Mouse (Mus musculus) heart, postnatal 4 days (tissue): ENCODE measurements around the gene Ryr1. TPM values are rescaled to one million over a fixed set of nuclear protein-coding genes. Genes with fewer than 3 reads are reported as not detected.
"Not testable (repeated sequence)": the region's sequence is repeated elsewhere in the genome, so short reads cannot be mapped to it uniquely, and the experiment has no call there.

Experiments
- DNase-seq: peaks from one replicate; pipeline ENCODE4 v3.0.0; 2021
- total RNA-seq, 2 experiments: library from RNA; stranded (reverse); gene quantifications; 2 replicates each; pipeline ENCODE4 v1.2.3; 2021

The Ryr1 gene
- total RNA-seq, 2 experiments from 2014 or later, result 0.10 to 0.88 TPM

DNA sequence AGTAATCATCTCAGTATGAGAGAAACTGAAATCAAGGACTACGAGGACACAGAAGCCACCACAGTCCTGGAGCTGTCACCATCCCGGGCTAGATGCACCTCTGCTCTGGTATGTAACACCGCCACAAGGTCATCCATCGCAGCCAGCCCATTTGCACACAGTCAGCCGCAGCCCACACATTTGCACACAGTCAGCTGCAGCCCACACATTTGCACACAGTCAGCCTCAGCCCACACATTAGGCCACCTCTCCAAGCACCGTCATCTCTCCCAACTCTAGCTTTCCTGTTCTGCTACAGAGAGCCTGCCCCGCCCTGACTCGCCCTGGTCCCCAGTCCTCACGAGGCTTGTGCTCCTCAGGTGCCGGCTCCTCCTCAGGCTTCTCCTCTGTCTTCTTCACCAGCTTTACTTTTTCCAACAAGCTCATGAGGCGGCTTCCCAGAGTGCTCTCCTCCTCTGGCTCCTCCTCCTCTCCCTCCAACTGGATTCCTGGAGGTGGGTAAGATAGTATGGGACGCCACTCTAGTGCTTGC lies 45.5 kb downstream of the Ryr1 start:
- DNase-seq, result no peak

DNA sequence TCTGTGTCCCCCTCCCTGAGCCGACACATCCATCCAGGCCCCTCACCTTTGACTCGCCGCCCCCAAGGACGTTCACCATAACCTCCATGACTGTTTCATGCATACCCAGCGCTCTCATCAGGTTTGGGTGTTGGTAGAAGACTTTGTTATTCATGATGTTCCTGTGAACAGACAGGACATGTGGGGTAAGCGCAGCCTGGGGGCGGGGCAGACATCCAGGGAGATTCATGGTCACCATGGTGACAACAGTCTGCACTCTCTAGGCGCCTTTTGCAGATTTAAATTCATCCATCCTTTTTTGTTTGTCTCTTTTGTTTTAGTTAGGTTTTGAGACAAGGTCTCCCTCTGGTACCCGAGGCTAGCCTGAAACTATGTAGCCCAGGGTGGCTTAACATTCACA lies 48.0 kb downstream of the Ryr1 start:
- DNase-seq, result no peak

DNA sequence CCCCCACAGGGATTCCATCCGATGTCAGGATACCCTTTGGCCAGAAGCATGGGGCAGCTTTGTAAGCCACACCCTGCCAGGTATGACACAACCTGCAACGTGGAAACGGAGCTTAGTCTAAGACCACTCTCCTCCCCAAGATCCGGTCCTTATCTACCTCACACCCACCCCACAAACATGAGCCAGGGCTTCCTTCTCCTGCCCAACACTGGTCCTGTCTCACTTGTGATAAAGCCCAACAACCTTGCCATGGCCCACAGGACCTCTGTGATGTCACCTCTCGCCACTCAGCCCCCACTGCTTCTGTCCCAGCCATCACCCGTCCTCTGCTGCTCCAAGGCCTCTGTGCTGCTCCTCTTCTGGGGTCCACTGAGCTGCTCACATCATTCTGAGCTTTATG lies 49.8 kb downstream of the Ryr1 start:
- no peak for DNase-seq

DNA sequence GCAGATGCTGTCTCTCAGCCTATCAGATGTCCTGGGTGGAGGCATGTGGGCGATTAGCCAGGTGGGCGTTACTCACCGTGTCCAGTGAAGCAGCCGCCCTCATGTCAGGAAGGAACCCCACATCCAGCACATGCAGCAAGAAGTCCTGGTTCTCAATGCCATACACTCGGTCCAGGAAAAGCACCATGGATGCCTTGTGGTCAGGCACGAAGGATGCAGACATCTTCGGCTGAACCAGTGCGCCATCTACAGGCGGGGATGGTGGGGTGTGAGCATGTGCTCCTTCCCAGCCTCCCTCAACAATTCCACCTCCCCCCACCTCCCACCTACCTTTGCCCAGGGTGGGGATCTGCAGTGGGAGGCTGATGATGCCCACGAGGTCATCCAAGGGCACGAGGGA lies 52.3 kb downstream of the Ryr1 start:
- DNase-seq, result peak; percentile 24

DNA sequence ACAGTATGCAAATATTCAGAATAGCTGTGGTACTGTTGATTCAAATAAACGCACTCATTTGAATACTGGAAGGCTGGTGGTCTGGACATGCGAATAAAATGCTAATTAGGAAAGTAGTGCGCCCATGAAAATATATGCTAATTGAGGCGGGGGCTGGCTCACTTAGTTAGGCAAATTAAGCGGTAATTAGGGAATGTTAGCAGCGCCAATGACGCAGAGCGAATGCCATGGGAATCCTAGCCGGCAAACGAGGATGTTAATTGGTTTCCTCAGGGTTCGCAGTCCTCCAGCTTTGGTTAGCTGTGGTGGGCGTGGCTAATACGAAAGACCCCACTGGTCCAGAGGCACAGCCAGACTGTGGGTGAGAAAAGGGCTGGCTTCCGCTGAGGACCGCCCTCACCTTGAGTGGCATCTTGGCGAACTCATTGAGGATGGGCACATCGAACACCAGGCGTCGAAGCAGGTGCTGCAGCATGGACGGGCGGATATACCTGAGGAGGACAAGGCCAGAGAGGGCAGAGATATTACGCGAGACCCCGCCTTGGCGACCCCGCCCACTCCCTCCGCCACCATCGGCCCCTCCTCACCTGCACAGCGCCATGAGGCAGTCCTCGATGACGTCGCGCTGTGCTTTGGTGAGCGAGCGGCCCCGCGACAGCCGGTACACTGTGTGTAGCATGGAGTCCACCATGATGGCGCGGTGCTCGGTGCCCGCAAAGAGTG lies 53.6 kb downstream of the Ryr1 start:
- DNase-seq, result no peak

DNA sequence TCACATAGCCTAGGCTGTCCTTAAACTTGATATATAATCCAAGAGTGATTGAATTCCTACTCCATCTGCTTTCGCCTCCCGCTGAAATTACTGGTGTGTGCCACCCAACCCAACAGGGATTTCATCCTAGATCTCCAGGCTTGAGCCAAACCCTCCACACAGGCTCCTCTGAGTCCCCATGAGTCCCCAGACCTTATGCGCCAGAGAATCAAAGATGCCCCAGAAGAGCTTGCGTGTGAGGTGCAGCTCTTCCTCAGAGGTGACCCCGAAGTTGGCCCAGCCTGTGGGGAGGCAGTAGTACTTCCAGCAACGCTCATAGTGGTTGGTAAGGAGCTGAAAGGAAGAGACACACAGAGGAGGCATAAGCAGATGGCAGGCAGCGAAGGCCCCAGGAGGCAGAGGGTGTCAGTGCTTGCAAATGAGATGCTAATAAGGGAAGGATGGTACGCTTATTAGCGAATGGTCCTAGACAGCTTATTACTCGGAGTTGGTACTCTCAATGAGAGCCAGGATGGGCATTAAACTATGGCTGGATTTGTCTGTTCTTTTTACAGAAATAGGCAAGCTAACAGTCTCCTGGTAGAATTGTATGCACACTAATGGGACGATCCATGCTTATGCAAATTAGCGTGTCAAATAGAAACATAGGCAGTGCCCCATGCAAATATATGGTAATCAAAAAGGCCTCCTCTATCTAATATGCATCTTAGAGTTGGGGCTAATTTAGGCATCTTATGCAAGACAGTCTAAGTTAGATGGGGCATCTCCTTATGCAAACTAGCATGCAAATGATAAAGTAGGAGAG lies 54.4 kb downstream of the Ryr1 start:
- DNase-seq, result no peak

DNA sequence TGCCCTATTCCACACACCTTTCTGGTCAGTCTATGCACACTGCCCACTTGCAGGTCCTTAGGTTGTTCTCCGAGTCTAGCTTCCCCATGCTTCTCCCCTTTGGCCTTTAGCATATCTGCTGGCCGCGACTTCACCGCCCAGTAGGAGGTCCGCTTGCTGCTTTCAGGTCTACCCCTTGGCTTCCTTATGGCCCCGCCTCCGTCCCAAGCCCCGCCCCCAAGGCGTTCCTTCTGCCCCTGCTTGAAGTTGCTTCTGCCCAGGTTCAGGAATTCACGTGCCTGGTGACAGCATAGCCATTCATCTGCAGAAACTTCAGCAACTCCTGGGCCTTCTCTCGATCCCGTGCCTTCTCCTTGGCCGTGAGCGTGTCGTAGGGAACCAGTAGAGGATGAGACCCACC lies 57.2 kb downstream of the Ryr1 start:
- peak; percentile 33 for DNase-seq

DNA sequence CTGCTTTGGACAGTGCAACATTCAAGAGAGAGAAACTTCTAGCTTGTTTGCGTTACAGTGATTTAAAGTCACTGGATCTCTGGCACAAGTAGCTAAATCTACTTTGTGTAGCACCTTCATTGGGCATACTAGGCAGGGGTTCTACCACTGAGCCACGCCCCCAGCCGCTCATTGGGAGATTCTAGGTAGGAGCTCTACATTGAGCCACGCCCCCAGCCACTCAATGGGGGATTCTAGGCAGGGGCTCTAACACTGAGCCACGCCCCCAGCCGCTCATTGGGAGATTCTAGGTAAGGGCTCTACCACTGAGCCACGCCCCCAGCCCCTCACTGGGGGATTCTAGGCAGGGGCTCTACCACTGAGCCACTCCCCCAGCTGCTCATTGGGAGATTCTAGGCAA lies 61.5 kb downstream of the Ryr1 start:
- DNase-seq, result not testable (repeated sequence)

DNA sequence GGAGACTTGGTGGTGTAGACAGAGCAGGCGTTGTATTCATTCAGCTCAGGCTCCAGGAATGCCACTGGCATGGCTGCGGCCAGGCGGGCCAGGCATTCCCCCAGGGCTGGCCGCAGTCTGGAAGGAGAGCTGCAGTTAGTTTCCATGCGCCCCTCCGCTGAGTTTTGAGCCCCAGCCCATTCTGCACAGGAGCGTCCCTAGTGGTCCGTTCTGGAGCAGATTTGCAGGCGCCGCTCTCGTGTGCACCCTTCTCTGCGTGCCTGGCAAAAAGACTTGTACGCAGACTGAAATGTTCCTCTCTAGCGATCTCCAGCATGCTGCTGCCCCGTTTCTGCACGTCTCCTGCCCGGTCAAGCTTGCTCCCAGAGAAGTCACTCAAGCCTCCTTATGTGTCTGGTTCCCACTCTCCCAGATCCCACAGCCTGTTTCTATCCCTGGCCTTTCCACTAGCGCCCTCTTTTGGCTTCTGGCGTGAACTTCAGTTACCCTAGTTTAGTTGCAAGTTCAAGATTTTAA lies 63.4 kb downstream of the Ryr1 start:
- DNase-seq, result peak; percentile 39

DNA sequence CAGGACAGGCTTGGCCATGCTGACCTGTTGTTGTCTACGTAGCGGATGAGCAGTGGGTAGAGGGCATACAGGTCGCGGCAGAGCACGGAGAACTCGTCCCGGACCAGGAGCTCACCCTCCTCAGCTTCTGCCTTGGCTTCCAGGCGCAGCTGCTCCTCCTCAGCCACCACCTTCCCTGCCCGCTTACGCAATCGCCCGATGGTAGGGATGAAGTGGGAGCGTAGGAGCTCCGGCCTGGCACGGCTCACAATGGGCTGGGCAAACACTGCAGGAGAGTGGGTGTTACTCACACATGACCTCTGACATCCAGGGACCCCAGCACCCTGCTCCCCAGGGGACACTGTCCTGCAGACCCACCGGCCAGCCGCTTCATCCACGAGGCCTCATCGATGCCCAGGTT lies 65.5 kb downstream of the Ryr1 start:
- no peak for DNase-seq

DNA sequence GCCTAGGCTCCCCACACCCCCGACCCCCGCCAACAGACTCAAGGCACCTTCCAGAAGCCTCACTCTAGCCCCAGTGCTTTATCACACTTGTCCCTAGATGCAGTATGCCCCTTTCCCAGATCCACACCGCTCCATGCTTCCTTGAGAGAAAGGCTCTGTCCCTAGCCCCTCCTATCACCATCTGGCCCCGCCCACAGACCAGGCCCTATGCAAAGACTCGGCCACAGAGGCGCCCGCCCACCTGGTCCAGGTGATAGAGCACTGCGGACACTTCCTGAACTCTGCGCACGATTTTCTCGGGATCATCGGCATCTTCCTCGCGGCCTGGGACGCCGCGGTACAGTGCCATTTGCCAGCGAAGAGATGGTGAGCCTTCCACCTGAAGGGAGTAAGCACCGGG lies 72.2 kb downstream of the Ryr1 start:
- no peak for DNase-seq

DNA sequence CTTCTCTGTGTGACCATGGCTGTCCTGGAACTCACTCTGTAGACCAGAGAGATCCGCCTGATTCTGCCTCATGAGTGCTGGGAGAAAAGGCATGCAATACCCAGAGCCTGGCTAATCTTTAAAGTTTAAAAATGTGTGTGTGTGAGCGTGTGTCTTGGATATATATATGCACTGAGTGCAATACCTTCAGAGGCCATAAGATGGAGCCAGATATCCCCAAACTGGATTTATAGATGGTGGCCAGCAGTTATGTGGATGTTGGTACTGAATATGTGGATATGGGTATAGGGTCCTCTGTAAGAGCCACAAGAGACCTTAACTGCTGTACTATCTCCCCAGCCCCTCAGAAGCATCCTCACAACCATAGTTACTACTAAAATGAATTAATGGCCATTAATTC lies 74.2 kb downstream of the Ryr1 start:
- peak; percentile 56 for DNase-seq

DNA sequence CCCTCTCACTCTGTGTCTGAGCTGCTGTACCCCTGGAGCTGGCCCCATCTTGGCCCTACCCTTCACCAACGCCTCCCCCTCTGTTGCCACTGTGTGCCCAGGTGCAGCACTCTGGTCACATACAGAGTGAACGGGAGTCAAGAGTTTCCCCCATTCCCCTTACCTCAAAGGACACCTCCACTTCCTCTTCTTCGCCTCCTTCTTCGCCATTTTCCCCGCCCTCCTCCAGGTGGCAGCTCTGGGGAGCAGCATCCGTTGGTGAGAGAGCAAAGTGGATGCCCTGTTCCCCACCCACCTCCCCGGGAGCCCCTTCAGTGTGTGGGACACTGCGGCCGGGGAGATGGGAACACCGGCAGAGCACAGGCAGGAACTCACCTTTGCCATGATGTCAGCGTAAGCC lies 76.4 kb downstream of the Ryr1 start:
- DNase-seq, result no peak

DNA sequence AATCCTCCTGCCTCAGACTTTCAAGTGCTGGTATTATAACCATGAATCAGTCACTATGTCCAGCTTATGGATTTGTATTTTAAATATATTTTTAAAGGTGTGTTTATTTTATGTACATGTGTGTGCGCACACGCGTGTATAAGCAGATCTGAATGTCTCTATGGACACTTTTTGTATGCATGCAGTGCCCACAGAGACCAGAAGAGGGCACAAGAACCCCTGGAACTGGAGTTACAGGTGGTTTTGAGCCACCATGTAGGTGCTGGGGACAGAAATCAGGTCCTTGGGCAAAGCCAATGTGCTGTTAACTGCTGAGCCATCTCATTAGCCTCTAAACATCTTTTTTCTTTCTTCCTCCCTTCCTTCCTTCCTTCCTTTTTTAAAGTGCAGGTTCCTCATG lies 76.9 kb downstream of the Ryr1 start:
- no peak for DNase-seq

DNA sequence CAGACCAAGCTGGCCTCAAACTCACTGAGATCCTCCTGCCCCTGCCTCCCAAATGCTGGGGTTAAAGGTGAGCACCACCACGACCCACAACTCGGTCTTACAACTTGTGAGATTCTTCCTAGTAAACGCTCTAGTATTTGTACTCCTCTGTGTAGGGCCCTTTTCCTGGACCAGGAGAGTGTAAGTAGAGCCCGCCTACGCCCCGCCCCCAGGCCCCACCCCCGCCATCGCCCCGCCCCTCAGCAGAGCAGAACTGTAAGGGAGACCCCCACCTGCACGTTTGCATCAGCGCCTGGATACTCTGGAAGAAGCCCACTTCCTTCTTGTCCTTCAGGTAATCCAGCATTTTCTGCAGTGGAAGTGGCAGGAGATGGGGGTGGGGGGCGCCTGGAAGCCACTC lies 78.4 kb downstream of the Ryr1 start:
- DNase-seq, result no peak

DNA sequence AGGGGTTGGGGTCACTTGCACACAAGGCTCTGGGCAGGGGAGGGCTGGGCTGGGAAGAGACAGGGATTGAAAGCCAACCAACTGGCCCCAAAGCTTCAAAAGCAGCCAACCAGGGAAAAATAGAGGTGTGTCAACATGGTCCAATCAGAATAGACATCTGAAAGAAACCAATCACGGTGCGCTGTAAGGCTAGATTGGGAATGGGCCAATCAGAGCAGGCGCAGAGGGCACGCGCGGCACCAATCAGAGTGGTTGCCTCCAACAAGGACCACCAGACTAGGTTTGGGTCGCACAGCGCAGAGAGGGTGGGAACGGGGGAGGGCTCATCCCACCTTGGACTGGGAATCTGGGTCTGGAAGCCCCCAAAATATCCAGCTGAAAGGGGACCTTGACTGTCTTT lies 80.7 kb downstream of the Ryr1 start:
- DNase-seq, result no peak

DNA sequence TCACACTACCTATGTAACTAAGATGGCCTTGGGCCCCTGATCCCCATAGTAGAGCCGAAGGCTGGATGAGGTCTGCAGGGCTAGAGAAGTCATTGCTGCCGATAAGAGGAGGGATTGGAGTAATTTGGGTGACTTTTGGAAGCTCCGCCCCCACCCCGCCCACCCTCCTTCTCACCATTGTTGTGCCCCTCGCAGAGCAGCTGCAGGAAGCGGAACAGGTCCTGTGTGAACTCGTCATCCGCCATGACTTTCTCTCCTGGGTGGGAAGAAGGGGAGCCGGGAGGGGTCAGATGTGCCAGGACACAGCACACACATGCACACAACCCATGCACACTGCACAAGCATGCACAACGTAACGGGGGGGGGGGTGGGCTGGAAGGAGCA lies 81.3 kb downstream of the Ryr1 start:
- DNase-seq, result no peak

DNA sequence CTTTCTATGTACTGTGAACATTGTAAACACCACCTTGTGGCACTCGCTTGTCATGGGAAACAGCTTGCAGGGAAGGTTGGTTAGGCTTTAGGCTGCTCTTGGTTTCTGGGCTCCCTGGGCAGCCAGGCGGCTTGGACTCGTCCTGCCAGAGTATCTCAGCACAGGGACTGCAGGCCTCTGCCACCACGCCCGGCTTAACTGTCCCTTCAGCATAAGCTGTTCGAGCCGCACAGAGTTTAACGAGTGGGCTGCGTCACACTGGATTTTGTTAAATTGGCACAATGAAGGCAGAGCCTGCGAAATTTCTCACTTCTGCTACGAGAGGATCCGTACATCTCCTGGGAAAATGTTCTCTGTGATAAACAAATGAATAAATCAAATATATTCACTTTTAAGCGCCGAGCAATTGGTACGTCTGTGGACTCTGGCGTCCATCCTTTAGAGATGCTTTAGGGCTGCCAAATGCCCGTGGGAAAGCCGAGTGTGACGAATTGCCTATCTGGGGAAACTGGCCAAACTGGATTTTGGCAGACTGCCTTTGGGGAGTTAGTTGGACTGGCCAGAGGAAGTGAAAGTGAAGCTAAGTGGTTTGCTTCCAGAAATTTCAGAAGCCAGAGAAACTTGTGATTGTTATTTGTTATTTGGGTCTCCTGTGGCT lies 81.8 kb downstream of the Ryr1 start:
- peak; percentile 80 for DNase-seq

DNA sequence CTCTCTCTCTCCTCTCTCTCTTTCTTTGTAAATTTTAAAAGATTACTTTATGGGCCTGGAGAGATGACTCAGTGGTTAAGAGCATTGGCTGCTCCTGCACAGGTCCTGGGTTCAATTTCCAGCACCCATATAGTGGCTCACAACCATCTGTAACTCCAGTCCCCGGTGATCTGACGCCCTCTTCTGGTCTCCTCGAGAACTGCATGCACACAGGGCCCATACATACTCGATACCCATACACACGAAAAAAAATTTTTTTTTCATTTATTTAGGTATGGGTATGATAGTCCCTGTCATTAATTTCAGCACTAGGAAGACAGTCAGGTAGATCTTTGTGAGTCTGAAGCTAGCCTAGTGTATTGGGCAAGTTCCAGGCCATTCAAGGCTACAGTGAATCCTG lies 83.8 kb downstream of the Ryr1 start:
- DNase-seq, result no peak

DNA sequence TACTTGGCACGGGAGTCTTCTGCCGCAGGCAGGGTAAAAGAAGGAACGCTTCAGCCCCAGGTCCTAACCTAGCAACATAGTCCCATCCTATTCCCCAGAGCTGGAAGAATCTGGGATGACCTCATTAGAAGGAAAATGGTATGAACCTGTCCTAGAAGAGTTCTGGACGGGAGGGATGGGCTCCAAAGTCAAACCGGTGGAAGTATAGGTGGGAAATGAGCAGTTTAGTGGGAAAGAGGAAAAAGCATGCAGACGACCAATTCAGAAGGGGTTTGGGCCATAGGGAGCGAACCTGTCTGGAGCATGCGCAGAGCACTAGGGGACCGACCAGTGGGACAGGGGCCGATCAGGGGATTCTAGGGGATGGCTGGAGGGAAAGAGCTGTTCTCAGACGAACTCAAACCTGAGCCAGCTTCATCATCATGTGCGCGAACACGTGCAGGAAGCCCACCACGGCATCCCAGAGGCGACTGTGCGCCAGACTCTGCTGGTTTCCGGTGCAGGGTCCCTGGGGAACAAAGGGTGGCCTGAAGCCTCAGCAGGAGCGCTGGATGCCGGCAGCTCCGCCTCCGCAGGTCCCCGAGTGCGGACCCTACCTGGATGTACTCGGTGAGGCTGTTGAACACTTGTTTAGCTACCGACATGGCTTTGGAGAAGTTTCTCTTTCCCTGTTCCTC lies 84.9 kb downstream of the Ryr1 start:
- DNase-seq, result peak; percentile 51

DNA sequence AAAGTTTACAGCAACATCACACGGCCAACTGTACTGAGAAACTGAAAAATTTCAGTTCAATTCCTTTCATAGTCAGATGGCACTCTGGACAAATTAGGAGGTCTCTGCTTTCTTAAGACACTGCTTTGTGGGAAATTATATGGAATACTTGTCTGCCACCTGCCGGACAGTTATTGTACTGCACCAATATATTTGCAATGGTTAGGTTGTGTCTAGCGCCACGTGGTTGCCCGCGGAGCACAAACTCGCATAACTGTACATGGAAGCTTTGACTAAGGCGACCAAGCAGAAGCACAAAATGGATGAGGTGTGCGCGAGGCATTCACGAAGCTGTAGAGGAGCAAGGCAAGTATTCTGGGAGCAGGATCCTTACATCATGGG lies 85.4 kb downstream of the Ryr1 start:
- DNase-seq, result peak; percentile 92

DNA sequence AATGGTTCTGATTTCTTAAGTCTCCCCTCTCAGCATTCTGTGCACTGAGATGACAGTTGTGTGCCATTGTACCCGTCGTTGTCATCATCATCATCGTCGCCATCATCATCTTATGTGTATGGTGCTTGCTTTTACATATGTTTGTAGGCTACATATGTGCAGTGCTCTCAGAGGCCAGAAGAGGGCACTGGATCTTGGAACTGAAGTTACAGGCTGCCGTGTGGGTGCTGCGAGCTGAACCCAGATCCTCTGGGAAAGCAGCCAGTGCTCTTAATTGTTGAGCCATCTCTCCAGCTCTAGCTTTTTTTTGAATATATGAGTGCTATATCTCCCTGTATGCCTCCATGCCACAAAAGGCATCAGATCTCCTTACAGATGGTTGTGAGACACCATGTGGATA lies 87.7 kb downstream of the Ryr1 start:
- DNase-seq, result no peak

DNA sequence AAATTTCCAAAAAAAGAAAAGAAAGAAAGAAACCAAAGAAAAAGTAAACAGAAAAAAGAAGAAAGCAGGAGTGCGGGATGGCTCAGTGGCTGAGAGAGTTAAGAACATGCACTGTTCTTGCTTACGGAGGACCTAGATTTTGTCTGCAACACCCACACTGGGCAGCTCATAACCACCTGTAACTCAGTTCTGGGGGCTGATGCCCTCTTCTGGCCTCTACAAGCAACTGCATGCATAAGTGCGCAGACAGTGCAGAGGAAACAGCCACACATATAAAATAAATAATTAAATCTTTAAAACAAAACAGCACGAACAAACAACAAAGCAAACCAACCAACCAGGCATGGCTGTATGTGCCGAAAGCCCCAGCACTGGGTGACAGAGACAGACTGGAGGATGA lies 92.3 kb downstream of the Ryr1 start:
- no peak for DNase-seq
